Mouse (Mus musculus) adrenal gland, adult 18-20 months (tissue): ENCODE data around the gene Xirp2. TPM values are rescaled to one million over a fixed set of nuclear protein-coding genes. Genes with fewer than 3 reads are reported as not detected.

Experiments used
- DNase-seq, 2 experiments: peaks; one replicate each; pipeline ENCODE4 v3.0.0; 2021 to 2022; ENCODE audit warnings: low spot score in 2 of 2
- total RNA-seq, 2 experiments: library from RNA; stranded (reverse); gene quantifications; 1 replicate in 1 of 2; 2 replicates in 1 of 2; pipeline ENCODE4 v1.2.3; 2021

Gene Xirp2
- total RNA-seq, 2 experiments from 2014 or later, result 0.83 TPM; not detected in 1

GRCm38 (mm10) chr2:67544426-67544825 lies 98.6 kb downstream of the Xirp2 start:
- no peak for DNase-seq

GRCm38 (mm10) chr2:67564851-67565479 lies 119.2 kb downstream of the Xirp2 start:
- peak in 1 of 2 experiments; percentile 13 for DNase-seq

- DNase-seq, result peak; percentile 58 to 62
Observed at GRCm38 (mm10) chr2:67565480-67566331, 119.9 kb downstream of the Xirp2 start, which contains the start of gene B3galt1. TSS of gene B3galt1 (plus strand) at chr2:67565871.

- no peak for DNase-seq
Observed at GRCm38 (mm10) chr2:67566566-67566965, 120.8 kb downstream of the Xirp2 start.

GRCm38 (mm10) chr2:67567141-67567680 lies 121.4 kb downstream of the Xirp2 start:
- no peak for DNase-seq

Other genes starting within 250 kb of the Xirp2 start
- not detected for gene Gm21830, start 32.3 kb upstream of the Xirp2 start, total RNA-seq
- not detected for gene Gm26727, start 12.8 kb upstream of the Xirp2 start, total RNA-seq
- gene B3galt1, start 119.9 kb downstream of the Xirp2 start, total RNA-seq, result 1 to 10 TPM; 3.0 to 3.5 TPM